Mouse (Mus musculus) CH12.LX (cell line): Measurements from ENCODE around the gene Cenpb. TPM values are rescaled to one million over a fixed set of nuclear protein-coding genes. Genes with fewer than 3 reads are reported as not detected.

ENCODE experiments used
- DNase-seq: peaks from one replicate; pipeline ENCODE4 v3.0.0-alpha.2; 2013; ENCODE audit errors: extremely low read depth
- H3K27ac ChIP-seq: 2 replicates; pipeline ENCODE4 v1.5.1; 2012; ENCODE audit warnings: low read depth, mild to moderate bottlenecking, control low read depth, moderate library complexity; ENCODE audit not compliant: insufficient read depth
- H3K27me3 ChIP-seq: replicated peaks from 2 replicates; pipeline ENCODE3; 2012; ENCODE audit warnings: inconsistent platforms
- H3K36me3 ChIP-seq, 2 experiments: replicated peaks in 1 of 2; 2 replicates each; pipeline versions ENCODE3 to v1.6.1; 2012; ENCODE audit warnings: inconsistent platforms in 1 of 2, low read length in 1 of 2, mild to moderate bottlenecking in 1 of 2, mixed read lengths in 1 of 2, moderate library complexity in 1 of 2; ENCODE audit not compliant: control insufficient read depth in 1 of 2, insufficient read depth in 1 of 2
- H3K4me1 ChIP-seq, 2 experiments: 2 replicates each; pipeline ENCODE4 v1.6.1; 2012; ENCODE audit warnings: inconsistent platforms in 1 of 2, moderate library complexity in 1 of 2; ENCODE audit not compliant: insufficient read depth in 2 of 2, control insufficient read depth in 1 of 2
- H3K4me2 ChIP-seq: 2 replicates; pipeline ENCODE4 v1.6.1; 2012; ENCODE audit warnings: low read depth, mild to moderate bottlenecking, control low read depth; ENCODE audit not compliant: poor library complexity, insufficient read depth, severe bottlenecking
- H3K4me3 ChIP-seq, 3 experiments: fragments of 150-350 bp in 1 of 3; sonication (generic) in 1 of 3; replicated peaks in 1 of 3; 2 replicates each; pipeline versions ENCODE3 to v1.5.1; 2011 to 2012; ENCODE audit warnings: low read depth in 2 of 3, low read length in 2 of 3, mild to moderate bottlenecking in 2 of 3, moderate library complexity in 2 of 3, control low read depth in 1 of 3, improper control_type of control experiment in 1 of 3, inconsistent platforms in 1 of 3, mixed read lengths in 1 of 3; ENCODE audit not compliant: poor library complexity in 1 of 3
- H3K79me2 ChIP-seq: replicated peaks from 2 replicates; pipeline ENCODE4 v1.6.1; 2012; ENCODE audit warnings: mild to moderate bottlenecking, moderate library complexity; ENCODE audit not compliant: control insufficient read depth, poor library complexity, insufficient read depth, severe bottlenecking; ENCODE audit errors: extremely low read depth
- H3K9ac ChIP-seq: 2 replicates; pipeline ENCODE4 v1.6.1; 2012; ENCODE audit warnings: low read depth, mild to moderate bottlenecking, control low read depth, moderate library complexity; ENCODE audit not compliant: insufficient read depth
- H3K9me3 ChIP-seq: replicated peaks from 2 replicates; pipeline ENCODE3; 2012; ENCODE audit warnings: low read length, inconsistent platforms, mixed read lengths
- BHLHE40 ChIP-seq: IDR thresholded peaks from 2 replicates; pipeline ENCODE4 v1.6.1; 2011; ENCODE audit warnings: mild to moderate bottlenecking, low read depth, low read length, improper control_type of control experiment
- CHD2 ChIP-seq: IDR thresholded peaks from 2 replicates; pipeline ENCODE4 v1.6.1; 2011; ENCODE audit warnings: low read length, improper control_type of control experiment
- CTCF ChIP-seq, 2 experiments: IDR thresholded peaks in 1 of 2; conservative IDR thresholded peaks in 1 of 2; 2 replicates each; pipeline ENCODE4 v1.5.1; 2011 to 2012; ENCODE audit warnings: low read depth in 2 of 2, low read length in 2 of 2, improper control_type of control experiment in 1 of 2, inconsistent platforms in 1 of 2, mild to moderate bottlenecking in 1 of 2, moderate library complexity in 1 of 2
- E2F4 ChIP-seq: IDR thresholded peaks from 2 replicates; pipeline ENCODE4 v1.6.1; 2011; ENCODE audit warnings: low read depth, low read length, improper control_type of control experiment; ENCODE audit not compliant: insufficient replicate concordance
- ELF1 ChIP-seq: IDR thresholded peaks from 2 replicates; pipeline ENCODE4 v1.6.1; 2014; ENCODE audit warnings: low read depth, mild to moderate bottlenecking, inconsistent platforms, low read length, improper control_type of control experiment
- ETS1 ChIP-seq: conservative IDR thresholded peaks from 2 replicates; pipeline ENCODE4 v1.6.1; 2012; ENCODE audit warnings: low read depth, mild to moderate bottlenecking, inconsistent platforms, low read length, improper control_type of control experiment, moderate library complexity
- HCFC1 ChIP-seq: IDR thresholded peaks from 2 replicates; pipeline ENCODE4 v1.6.1; 2012; ENCODE audit warnings: low read depth, mild to moderate bottlenecking, inconsistent platforms, low read length, improper control_type of control experiment
- JUN ChIP-seq: IDR thresholded peaks from 2 replicates; pipeline ENCODE4 v1.6.1; 2011; ENCODE audit warnings: low read depth, mild to moderate bottlenecking, low read length, improper control_type of control experiment, moderate library complexity; ENCODE audit not compliant: insufficient read depth
- JUND ChIP-seq: conservative IDR thresholded peaks from 2 replicates; pipeline ENCODE4 v1.6.1; 2011; ENCODE audit warnings: low read depth, low read length, improper control_type of control experiment
- MAX ChIP-seq: IDR thresholded peaks from 2 replicates; pipeline ENCODE4 v1.6.1; 2011; ENCODE audit warnings: low read length, improper control_type of control experiment
- MEF2A ChIP-seq: IDR thresholded peaks from 2 replicates; pipeline ENCODE4 v1.6.1; 2014; ENCODE audit warnings: low read depth, mild to moderate bottlenecking, inconsistent platforms, low read length, improper control_type of control experiment, borderline replicate concordance
- MXI1 ChIP-seq: IDR thresholded peaks from 2 replicates; pipeline ENCODE4 v1.6.1; 2011; ENCODE audit warnings: mild to moderate bottlenecking, low read depth, low read length, improper control_type of control experiment
- MYC ChIP-seq: IDR thresholded peaks from 2 replicates; pipeline ENCODE4 v1.6.1; 2011; ENCODE audit warnings: low read depth, mild to moderate bottlenecking, improper control_type of control experiment, low read length
- NRF1 ChIP-seq: IDR thresholded peaks from 2 replicates; pipeline ENCODE4 v1.6.1; 2014; ENCODE audit warnings: low read depth, mild to moderate bottlenecking, inconsistent platforms, low read length, improper control_type of control experiment, moderate library complexity
- POLR2A ChIP-seq: IDR thresholded peaks from 2 replicates; pipeline ENCODE4 v1.6.1; 2011; ENCODE audit warnings: low read depth, mild to moderate bottlenecking, improper control_type of control experiment, low read length
- RAD21 ChIP-seq: IDR thresholded peaks from 2 replicates; pipeline ENCODE4 v1.6.1; 2011; ENCODE audit warnings: low read depth, mild to moderate bottlenecking, low read length, improper control_type of control experiment, moderate library complexity
- SMC3 ChIP-seq: IDR thresholded peaks from 2 replicates; pipeline ENCODE4 v1.6.1; 2011; ENCODE audit warnings: low read depth, low read length, improper control_type of control experiment
- TCF12 ChIP-seq: IDR thresholded peaks from 2 replicates; pipeline ENCODE4 v1.6.1; 2014; ENCODE audit warnings: low read depth, mild to moderate bottlenecking, inconsistent platforms, low read length, improper control_type of control experiment
- USF1 ChIP-seq: IDR thresholded peaks from 2 replicates; pipeline ENCODE4 v1.6.1; 2014; ENCODE audit warnings: low read depth, mild to moderate bottlenecking, inconsistent platforms, low read length, improper control_type of control experiment
- USF2 ChIP-seq: conservative IDR thresholded peaks from 2 replicates; pipeline ENCODE4 v1.6.1; 2011; ENCODE audit warnings: low read depth, low read length, improper control_type of control experiment
- ZKSCAN1 ChIP-seq: IDR thresholded peaks from 2 replicates; pipeline ENCODE4 v1.6.1; 2012; ENCODE audit warnings: low read depth, inconsistent platforms, low read length, improper control_type of control experiment, borderline replicate concordance
- ZMIZ1 ChIP-seq: IDR thresholded peaks from 2 replicates; pipeline ENCODE4 v1.6.1; 2012; ENCODE audit warnings: low read depth, mild to moderate bottlenecking, inconsistent platforms, low read length, improper control_type of control experiment
- ZNF384 ChIP-seq: IDR thresholded peaks from 2 replicates; pipeline ENCODE4 v1.6.1; 2012; ENCODE audit warnings: low read depth, low read length, improper control_type of control experiment, inconsistent platforms
- dilution Hi-C: fragments of 300-500 bp; cut with MboI; formaldehyde crosslinking; loops from 2 replicates; pipeline ENCODE4 v1.14.3; 2020; ENCODE audit warnings: low sequenced_read_pairs; ENCODE audit not compliant: extremely low pct_unique_long_range_greater_than_20kb, extremely low pct_ligation_motif_present
- in situ Hi-C: fragments of 300-500 bp; cut with MboI; formaldehyde crosslinking; loops from 3 replicates; pipeline ENCODE4 v1.14.3; 2019; ENCODE audit warnings: low sequenced_read_pairs, low pct_ligation_motif_present, low pct_unique_long_range_greater_than_20kb, mixed read lengths
- polyA plus RNA-seq: library from polyadenylated mRNA; unstranded; fragments of >175 nt; gene quantifications from 2 replicates; pipeline ENCODE4 v1.2.1, GENCODE M21; 2012; ENCODE audit warnings: low read depth; ENCODE audit not compliant: insufficient read length
- total RNA-seq, 2 experiments: library from RNA; depleted of rRNA; stranded (reverse); fragments of 300-350 nt in 1 of 2; fragments of >200 nt in 1 of 2; gene quantifications; 2 replicates each; pipeline ENCODE4 v1.2.3; 2012 to 2014

The Cenpb gene
- total and polyA plus RNA-seq, 3 experiments, result 18.1 to 26.6 (median 24.4) TPM

- Histone ChIP-seq H3K27me3 (no peaks in the 10 kb centered on the region), H3K27ac (no peak overlapping the region), H3K4me3 (no peak overlapping the region), H3K4me1 (peaks cover under 1 to 16% of the 10 kb centered on the region in 2 experiments; a peak in 3 of 4 replicates), H3K9me3 (peaks cover 16% of the 10 kb centered on the region), H3K79me2 (no peaks in the 10 kb centered on the region), H3K36me3 (no peaks in the 10 kb centered on the region), H3K9ac (no peak overlapping the region), H3K4me2 (no peak overlapping the region)
- in situ Hi-C loops, result loop anchor here (5.0 kb wide), 1 partner anchor 72 kb away; no protein-coding TSS in a partner anchor
- no peak for DNase-seq
- TF ChIP-seq SMC3, result no peak
- no peak for TF ChIP-seq MYC
- no peak for TF ChIP-seq MAX
- dilution Hi-C loops, result no loop called here
These were observed 15.9 kb downstream of the Cenpb start for GRCm38 (mm10) chr2:131163924-131164323.

GRCm38 (mm10) chr2:131160671-131161111, 19.2 kb downstream of the Cenpb start:
- peaks cover 2 to 17% of the 10 kb centered on the region in 2 experiments; a peak in 3 of 4 replicates for H3K4me1 ChIP-seq
- in situ Hi-C loops, result loop anchor here (5.0 kb wide), 1 partner anchor 68 kb away; no protein-coding TSS in a partner anchor
- H3K9ac ChIP-seq, result peak overlapping the region; percentile 67
- H3K4me3 ChIP-seq, result peak overlapping the region; percentile 61 to 71 (median 69)
- dilution Hi-C loops, result no loop called here
- no peaks in the 10 kb centered on the region for H3K27me3 ChIP-seq
- H3K27ac ChIP-seq, result no peak overlapping the region
- DNase-seq, result peak; percentile 15
- H3K36me3 ChIP-seq, result peaks cover 0 to 10% of the 10 kb centered on the region in 2 experiments
- H3K4me2 ChIP-seq, result peak overlapping the region; percentile 72
- TF ChIP-seq CTCF (conservative IDR thresholded peaks at IDR 0.05 in 1 of 2, IDR thresholded peaks at IDR 0.05 in 1 of 2; ENCODE audit: low read depth in 2 of 2, low read length in 2 of 2) (peak in 1 of 2 experiments; percentile 46; a peak in 2 of 4 replicates), RAD21 (peak; percentile 18), E2F4 (no peak)
- no peaks in the 10 kb centered on the region for H3K79me2 ChIP-seq
- peaks cover 13% of the 10 kb centered on the region for H3K9me3 ChIP-seq

DNA sequence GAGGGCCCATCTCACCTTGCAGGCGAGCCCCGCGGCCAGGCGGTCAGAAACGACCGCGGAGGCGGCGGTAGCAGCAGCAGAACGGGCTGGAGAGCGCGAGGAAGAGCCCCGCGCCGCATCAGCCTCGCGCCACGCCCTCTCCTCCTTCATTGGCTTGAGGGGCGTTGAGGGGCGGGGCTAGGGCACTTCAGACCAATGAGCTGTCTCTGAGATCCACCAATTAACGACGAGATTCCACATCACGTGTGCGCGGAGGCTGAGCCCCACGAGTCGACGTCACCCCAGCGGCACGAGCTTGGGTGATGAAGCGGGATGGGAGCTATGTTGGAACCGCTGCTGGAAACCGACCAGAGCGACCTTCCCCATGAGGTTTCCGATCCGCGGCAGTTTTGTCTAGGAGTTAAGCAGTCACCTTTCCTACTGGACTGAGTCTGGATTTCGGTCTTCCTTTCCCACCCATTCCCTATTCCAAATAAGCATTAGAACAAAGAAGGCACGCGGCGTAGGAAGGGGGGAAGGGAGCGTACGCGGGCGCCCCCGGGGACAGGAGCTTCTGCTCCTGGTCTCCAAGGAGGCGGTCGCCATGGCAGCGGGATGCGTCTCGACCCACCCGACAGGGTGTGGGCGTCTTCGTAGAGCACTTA, 19.8 kb downstream of the Cenpb start, which contains the start of gene 1700037H04Rik:
TSS of gene 1700037H04Rik (minus strand) at position 144 of the 644 bp plus-strand sequence.
- dilution Hi-C loops (no loop called here), in situ Hi-C loops (loop anchor here (5.0 kb wide), 1 partner anchor 68 kb away; no protein-coding TSS in a partner anchor)
- DNase-seq, result peak; percentile 99
- peak within 1 kb of the TSS; percentile 67 for H3K9ac ChIP-seq
- no peak within 1 kb of the TSS for H3K27ac ChIP-seq
- H3K36me3 ChIP-seq, result peaks cover 0 to 14% of the 10 kb centered on the region in 2 experiments
- H3K9me3 ChIP-seq, result peaks cover 10% of the 10 kb centered on the region
- H3K4me1 ChIP-seq, result peaks cover 2 to 17% of the 10 kb centered on the region in 2 experiments; a peak in 3 of 4 replicates
- no peaks in the 10 kb centered on the region for H3K79me2 ChIP-seq
- H3K4me2 ChIP-seq, result peak within 1 kb of the TSS; percentile 72
- no peaks in the 10 kb centered on the region for H3K27me3 ChIP-seq
- peak within 1 kb of the TSS; percentile 61 to 75 (median 69) for H3K4me3 ChIP-seq
- TF ChIP-seq POLR2A (peak; percentile 97), MYC (peak; percentile 91), ZNF384 (no peak), JUN (no peak), USF2 (peak; percentile 97), USF1 (peak; percentile 99), NRF1 (0 out of 2 replicates have a peak, but pooled peaks have one; percentile 39), JUND (no peak), BHLHE40 (peak; percentile 97), TCF12 (peak; percentile 63; the same call in 1 of the 2 replicates), ZKSCAN1 (no peak), CHD2 (peak; percentile 79), MAX (peak; percentile 99), MXI1 (peak; percentile 77), HCFC1 (peak; percentile 46; the same call in 1 of the 2 replicates), ELF1 (peak; percentile 30; the same call in 1 of the 2 replicates), SMC3 (no peak), ETS1 (0 out of 2 replicates have a peak, but pooled peaks have one; percentile 16), ZMIZ1 (peak; percentile 66; the same call in 1 of the 2 replicates), MEF2A (no peak)
